Comparison of ENCODE assay signal across 8 mouse cellular contexts in the genomic region with DNA sequence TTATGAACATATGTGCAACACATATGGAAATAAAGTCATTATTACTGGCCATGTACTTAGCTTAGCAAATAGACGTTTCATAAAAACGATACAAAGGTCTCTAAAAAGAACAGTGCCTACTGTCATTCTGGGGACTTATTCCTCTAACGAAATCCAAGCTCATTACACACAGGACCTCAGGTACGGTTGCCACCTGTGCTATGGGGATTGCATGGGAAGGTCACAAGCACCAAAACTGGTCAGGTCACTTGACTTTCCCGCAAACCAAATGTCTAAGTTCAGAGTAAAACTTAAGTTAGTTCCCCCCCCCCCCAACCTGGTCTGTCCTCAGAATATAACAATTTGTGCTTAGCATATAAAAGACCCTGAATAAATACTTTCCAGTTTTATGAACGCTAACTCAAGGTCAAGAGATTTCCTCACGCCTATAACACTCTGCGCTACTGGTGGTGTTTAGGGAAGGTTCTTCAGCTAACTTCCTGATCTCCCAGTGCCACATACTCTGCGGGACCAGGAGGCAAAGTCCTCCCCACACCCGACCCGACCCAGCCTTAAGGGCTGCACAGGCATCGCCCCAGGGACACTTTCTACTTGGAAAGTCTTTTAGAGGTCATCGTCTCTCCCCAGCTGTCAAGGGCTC. TPM values are rescaled to one million over a fixed set of nuclear protein-coding genes. Genes with fewer than 3 reads are reported as not detected.
DNase-seq lines count a peak whose midpoint lies in the region; ATAC-seq lines count a peak whose summit lies in the region.

No protein-coding gene starts in this region.

- DNase-seq in lung, postnatal 10 days = no peak
- no peak for DNase-seq in forebrain, embryonic 10.5 days (ENCODE audit: extremely low spot score, low spot score)
- no peak for DNase-seq in limb, embryonic 11.5 days (ENCODE audit: low spot score)
- DNase-seq in yolk sac, embryonic 10.5 days (ENCODE audit: low spot score) = no peak
- no peak for DNase-seq in right cerebral cortex, postnatal 4 days
- DNase-seq in gastrocnemius, postnatal 4 days (ENCODE audit: low spot score in 2 of 2) = no peak

- H3K36me3 ChIP-seq in lung, embryonic 16.5 days (ENCODE audit: control insufficient read depth, insufficient read depth, low read length) = no peaks in the 10 kb centered on the region
- peaks cover 17% of the 10 kb centered on the region for H3K36me3 ChIP-seq in forebrain, embryonic 10.5 days (replicated peaks)
- H3K36me3 ChIP-seq in limb, embryonic 11.5 days (ENCODE audit: control insufficient read depth, insufficient read depth, low read length) = no peaks in the 10 kb centered on the region
- H3K36me3 ChIP-seq in neural tube, embryonic 15.5 days = no peaks in the 10 kb centered on the region; the same call in 1 of the 2 replicates

- WGBS in lung, embryonic 16.5 days = 5% methylated on average over 13 of the region's 13 CpGs
- WGBS in forebrain, embryonic 10.5 days = 14% methylated on average over 13 of the region's 13 CpGs
- 13% methylated on average over 13 of the region's 13 CpGs for WGBS in limb, embryonic 11.5 days
- WGBS in neural tube, embryonic 15.5 days = 10% methylated on average over 13 of the region's 13 CpGs

- peak overlapping the region; percentile 95 for H3K27ac ChIP-seq in lung, embryonic 16.5 days (ENCODE audit: low read length)
- peak overlapping the region; percentile 97 for H3K27ac ChIP-seq in forebrain, embryonic 10.5 days
- H3K27ac ChIP-seq in limb, embryonic 11.5 days (replicated peaks; ENCODE audit: low read depth, low read length) = no peak overlapping the region
- peak overlapping the region; percentile 96 for H3K27ac ChIP-seq in neural tube, embryonic 15.5 days (replicated peaks)

- no peaks in the 10 kb centered on the region for H3K27me3 ChIP-seq in lung, embryonic 16.5 days (ENCODE audit: control insufficient read depth, insufficient read depth, low read depth, low read length)
- no peaks in the 10 kb centered on the region for H3K27me3 ChIP-seq in forebrain, embryonic 10.5 days (ENCODE audit: poor library complexity, severe bottlenecking)
- no peaks in the 10 kb centered on the region for H3K27me3 ChIP-seq in limb, embryonic 11.5 days (ENCODE audit: control insufficient read depth, insufficient read depth, low read length)
- no peaks in the 10 kb centered on the region for H3K27me3 ChIP-seq in neural tube, embryonic 15.5 days (replicated peaks)

- peaks cover 26% of the 10 kb centered on the region for H3K4me1 ChIP-seq in lung, embryonic 16.5 days (replicated peaks; ENCODE audit: control insufficient read depth, insufficient read depth, low read length)
- peaks cover 57% of the 10 kb centered on the region for H3K4me1 ChIP-seq in forebrain, embryonic 10.5 days
- peaks cover 12% of the 10 kb centered on the region for H3K4me1 ChIP-seq in limb, embryonic 11.5 days (ENCODE audit: control insufficient read depth, insufficient read depth, low read length)
- peaks cover 55% of the 10 kb centered on the region for H3K4me1 ChIP-seq in neural tube, embryonic 15.5 days

- peak overlapping the region; percentile 98 for H3K9ac ChIP-seq in lung, embryonic 16.5 days (ENCODE audit: low read length)
- peak overlapping the region; percentile 94 for H3K9ac ChIP-seq in limb, embryonic 11.5 days (ENCODE audit: low read length)
- peak overlapping the region; percentile 97 for H3K9ac ChIP-seq in neural tube, embryonic 15.5 days (replicated peaks)

- H3K4me3 ChIP-seq in lung, embryonic 16.5 days (ENCODE audit: low read length) = peak overlapping the region; percentile 95
- H3K4me3 ChIP-seq in forebrain, embryonic 10.5 days = peak overlapping the region; percentile 91
- H3K4me3 ChIP-seq in limb, embryonic 11.5 days (ENCODE audit: low read depth, low read length) = peak overlapping the region; percentile 76
- H3K4me3 ChIP-seq in neural tube, embryonic 15.5 days (replicated peaks) = peak overlapping the region; percentile 79

- no peak for ATAC-seq in lung, embryonic 16.5 days (ENCODE audit: low read depth)
- ATAC-seq in limb, embryonic 11.5 days (ENCODE audit: insufficient number of reproducible peaks, low FRiP score, low TSS enrichment, low read depth) = no peak
- ATAC-seq in neural tube, embryonic 15.5 days (ENCODE audit: low FRiP score) = no peak

- peak overlapping the region; percentile 90 for H3K4me2 ChIP-seq in lung, embryonic 16.5 days (ENCODE audit: low read depth, low read length)
- H3K4me2 ChIP-seq in limb, embryonic 11.5 days (ENCODE audit: low read depth, severe bottlenecking) = peak overlapping the region; percentile 66
- H3K4me2 ChIP-seq in neural tube, embryonic 15.5 days = peak overlapping the region; percentile 91

- no peaks in the 10 kb centered on the region for H3K9me3 ChIP-seq in lung, embryonic 16.5 days (ENCODE audit: control insufficient read depth, low read length)
- H3K9me3 ChIP-seq in forebrain, embryonic 10.5 days = no peaks in the 10 kb centered on the region
- H3K9me3 ChIP-seq in limb, embryonic 11.5 days (ENCODE audit: control insufficient read depth, low read length) = no peaks in the 10 kb centered on the region
- H3K9me3 ChIP-seq in neural tube, embryonic 15.5 days (replicated peaks) = no peaks in the 10 kb centered on the region

RNA-seq across cellular contexts. Expression of a gene that starts 1.2 kb away (rescaled TPM):
- 9.4 and 9.8 TPM in 2 replicates for polyA plus RNA-seq in lung, embryonic 16.5 days (2015; fragmentation: Nextera tagmentation; extraction: Ambion mirVana)
- polyA plus RNA-seq in forebrain, embryonic 10.5 days (2016; fragmentation: Nextera tagmentation; extraction: Ambion mirVana) = 12.3 and 15.7 TPM in 2 replicates
- 51.8 and 57.1 TPM in 2 replicates for polyA plus RNA-seq in limb, embryonic 11.5 days (2014; fragmentation: Nextera tagmentation; extraction: Ambion mirVana)
- polyA plus RNA-seq in neural tube, embryonic 15.5 days (2015; fragmentation: Nextera tagmentation; extraction: Ambion mirVana) = 45.2 and 71.7 TPM in 2 replicates
- total RNA-seq in gastrocnemius, postnatal 4 days (2021) = 10 to 100 TPM; 17.2 to 18.2 TPM
